ENCODE assay signal across 7 mouse cellular contexts in the genomic region with DNA sequence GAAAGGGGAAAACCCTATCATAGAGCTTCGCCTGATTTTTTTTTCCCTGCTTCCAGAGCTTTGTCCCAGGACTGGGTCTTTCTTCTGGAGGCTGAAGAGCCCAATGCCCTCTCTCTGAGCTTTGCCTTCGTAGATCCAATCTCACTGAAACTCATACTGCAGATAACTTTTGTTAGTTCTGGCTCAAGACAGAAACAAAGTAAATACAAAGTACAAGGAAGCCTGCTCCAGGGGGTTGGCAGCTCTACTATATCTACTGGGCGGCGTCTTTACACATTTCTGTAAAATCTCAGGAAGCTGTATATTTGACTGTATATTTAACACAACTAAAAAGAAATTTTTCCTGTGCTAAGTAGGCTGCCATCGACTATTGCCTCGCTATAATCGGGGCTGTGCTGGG. TPM values are rescaled to one million over a fixed set of nuclear protein-coding genes. Genes with fewer than 3 reads are reported as not detected.
DNase-seq lines count a peak whose midpoint lies in the region; ATAC-seq and TF ChIP-seq lines count a peak whose summit lies in the region.

No protein-coding gene starts in this region.

- H3K27me3 ChIP-seq in lung, embryonic 14.5 days (ENCODE audit: insufficient read depth, low read length) = no peaks in the 10 kb centered on the region
- no peaks in the 10 kb centered on the region for H3K27me3 ChIP-seq in forebrain, embryonic 14.5 days (replicated peaks; ENCODE audit: control insufficient read depth, insufficient read depth, low read length)
- H3K27me3 ChIP-seq in limb, embryonic 14.5 days (ENCODE audit: control insufficient read depth, insufficient read depth, low read length) = no peaks in the 10 kb centered on the region
- H3K27me3 ChIP-seq in small intestine, adult 2 months (ENCODE audit: control insufficient read depth, insufficient read depth, low read length) = no peaks in the 10 kb centered on the region

- no peak overlapping the region for H3K27ac ChIP-seq in lung, embryonic 14.5 days (ENCODE audit: low read depth)
- H3K27ac ChIP-seq in forebrain, embryonic 14.5 days (ENCODE audit: low read depth, low read length) = peak overlapping the region; percentile 77; the same call in 1 of the 2 replicates
- H3K27ac ChIP-seq in limb, embryonic 14.5 days (replicated peaks; ENCODE audit: low read depth, low read length) = no peak overlapping the region
- H3K27ac ChIP-seq in small intestine, adult 2 months (ENCODE audit: insufficient read depth, low read depth, low read length) = no peak overlapping the region

- H3K4me3 ChIP-seq in lung, embryonic 14.5 days (ENCODE audit: low read depth, low read length) = peak overlapping the region; percentile 57
- peak overlapping the region; percentile 65 for H3K4me3 ChIP-seq in forebrain, embryonic 14.5 days (ENCODE audit: low read depth, low read length)
- peak overlapping the region; percentile 61 for H3K4me3 ChIP-seq in limb, embryonic 14.5 days (replicated peaks; ENCODE audit: low read length)
- H3K4me3 ChIP-seq in small intestine, adult 2 months (ENCODE audit: low read depth, low read length) = peak overlapping the region; percentile 80; the same call in 1 of the 2 replicates

- H3K9ac ChIP-seq in lung, embryonic 14.5 days = peak overlapping the region; percentile 66; the same call in 1 of the 2 replicates
- H3K9ac ChIP-seq in forebrain, embryonic 14.5 days (ENCODE audit: low read length) = peak overlapping the region; percentile 90
- peak overlapping the region; percentile 74 for H3K9ac ChIP-seq in limb, embryonic 14.5 days (ENCODE audit: low read depth, low read length, severe bottlenecking)

- 13% methylated on average over 7 of the region's 7 CpGs for WGBS in lung, embryonic 14.5 days
- WGBS in forebrain, embryonic 14.5 days = 15% methylated on average over 7 of the region's 7 CpGs
- 21% methylated on average over 7 of the region's 7 CpGs for WGBS in limb, embryonic 14.5 days
- 9% methylated on average over 7 of the region's 7 CpGs for WGBS in small intestine, adult 2 months

- H3K9me3 ChIP-seq in lung, embryonic 14.5 days (ENCODE audit: low read depth, low read length) = no peaks in the 10 kb centered on the region
- H3K9me3 ChIP-seq in forebrain, embryonic 14.5 days (replicated peaks; ENCODE audit: control insufficient read depth, low read length) = no peaks in the 10 kb centered on the region
- H3K9me3 ChIP-seq in limb, embryonic 14.5 days (ENCODE audit: control insufficient read depth, low read length) = no peaks in the 10 kb centered on the region

- ATAC-seq in lung, embryonic 14.5 days (ENCODE audit: insufficient read depth) = peak; percentile 10; the same call in 1 of the 2 replicates
- ATAC-seq in forebrain, embryonic 14.5 days = no peak
- ATAC-seq in limb, embryonic 14.5 days (ENCODE audit: low FRiP score, low read depth) = no peak
- ATAC-seq in CD4-positive, CD25-positive, alpha-beta regulatory T cell, adult 4 months = no peak

- H3K36me3 ChIP-seq in lung, embryonic 14.5 days (ENCODE audit: insufficient read depth) = no peaks in the 10 kb centered on the region
- H3K36me3 ChIP-seq in forebrain, embryonic 14.5 days (ENCODE audit: control insufficient read depth, insufficient read depth, low read length) = peaks cover 10% of the 10 kb centered on the region; the same call in 1 of the 2 replicates
- no peaks in the 10 kb centered on the region for H3K36me3 ChIP-seq in limb, embryonic 14.5 days (ENCODE audit: control insufficient read depth, insufficient read depth, low read length)
- H3K36me3 ChIP-seq in small intestine, adult 2 months (ENCODE audit: control insufficient read depth, insufficient read depth, low read length) = no peaks in the 10 kb centered on the region

- peak; percentile 19 for DNase-seq in lung, embryonic 14.5 days
- DNase-seq in lung, postnatal 14 days = no peak
- DNase-seq in forebrain, embryonic 14.5 days (ENCODE audit: low spot score) = no peak
- DNase-seq in limb, embryonic 14.5 days (ENCODE audit: low spot score) = no peak
- no peak for DNase-seq in spleen, postnatal 10 days (ENCODE audit: low spot score in 2 of 2)

- no peak for TF ChIP-seq CTCF in lung, embryonic 14.5 days (IDR thresholded peaks at IDR 0.05; ENCODE audit: low read depth)
- TF ChIP-seq CTCF in small intestine, adult 2 months (IDR thresholded peaks at IDR 0.05; ENCODE audit: extremely low read depth, insufficient read length, insufficient replicate concordance, low read depth, low read length) = no peak

- no peak for TF ChIP-seq POLR2A in limb, embryonic 14.5 days (IDR thresholded peaks at IDR 0.05; ENCODE audit: borderline replicate concordance, extremely low read depth, insufficient read depth, insufficient read length)
- TF ChIP-seq POLR2A in small intestine, adult 2 months (IDR thresholded peaks at IDR 0.05; ENCODE audit: low read depth, low read length) = no peak

- 0 out of 2 replicates have a peak, but pooled peaks cover 2% of the 10 kb centered on the region for H3K4me1 ChIP-seq in lung, embryonic 14.5 days (ENCODE audit: insufficient read depth)
- peaks cover 14% of the 10 kb centered on the region for H3K4me1 ChIP-seq in forebrain, embryonic 14.5 days (ENCODE audit: control insufficient read depth, insufficient read depth, low read length)
- H3K4me1 ChIP-seq in limb, embryonic 14.5 days (ENCODE audit: control insufficient read depth, insufficient read depth, low read length) = peaks cover 6% of the 10 kb centered on the region; the same call in 1 of the 2 replicates
- H3K4me1 ChIP-seq in small intestine, adult 2 months (ENCODE audit: control insufficient read depth, insufficient read depth, insufficient read length, low read length) = peaks cover 2% of the 10 kb centered on the region; the same call in 1 of the 2 replicates

- peak overlapping the region; percentile 94 for H3K4me2 ChIP-seq in lung, embryonic 14.5 days
- H3K4me2 ChIP-seq in forebrain, embryonic 14.5 days (ENCODE audit: low read length) = peak overlapping the region; percentile 68
- H3K4me2 ChIP-seq in limb, embryonic 14.5 days (replicated peaks; ENCODE audit: low read depth, low read length, severe bottlenecking) = peak overlapping the region; percentile 90

RNA-seq across cellular contexts. Expression of gene Tmc7, which starts 0.7 kb away (rescaled TPM):
- 1.7 and 2.2 TPM in 2 replicates for polyA plus RNA-seq in lung, embryonic 14.5 days (2014; fragmentation: Nextera tagmentation; extraction: Ambion mirVana)
- polyA plus RNA-seq in forebrain, embryonic 14.5 days (2014; fragmentation: Nextera tagmentation; extraction: Ambion mirVana) = 6.9 and 7.6 TPM in 2 replicates
- polyA plus RNA-seq in limb, embryonic 14.5 days (2012; rRNA removed) = 4.0 and 4.6 TPM in 2 replicates
- 4.4 and 4.5 TPM in 2 replicates for polyA plus RNA-seq in limb, embryonic 14.5 days (2014; fragmentation: Nextera tagmentation; extraction: Ambion mirVana)
- polyA plus RNA-seq in small intestine, adult 2 months (2012; rRNA removed) = 2.1 and 4.9 TPM in 2 replicates
- polyA plus RNA-seq in CD4-positive, CD25-positive, alpha-beta regulatory T cell, adult 4 months (2017; shearing (Covaris generic)) = not detected

RNA-seq across cellular contexts. Expression of gene Tmc5, which starts 13.3 kb away (rescaled TPM):
- 0.08 TPM in 1 of 2 replicates, not detected in the other for polyA plus RNA-seq in lung, embryonic 14.5 days (2014; fragmentation: Nextera tagmentation; extraction: Ambion mirVana)
- polyA plus RNA-seq in forebrain, embryonic 14.5 days (2014; fragmentation: Nextera tagmentation; extraction: Ambion mirVana) = 0.25 and 0.27 TPM in 2 replicates
- polyA plus RNA-seq in limb, embryonic 14.5 days (2012; rRNA removed) = 0.29 and 0.32 TPM in 2 replicates
- 0.15 and 0.37 TPM in 2 replicates for polyA plus RNA-seq in limb, embryonic 14.5 days (2014; fragmentation: Nextera tagmentation; extraction: Ambion mirVana)
- polyA plus RNA-seq in small intestine, adult 2 months (2012; rRNA removed) = 19.6 and 26.4 TPM in 2 replicates
- polyA plus RNA-seq in CD4-positive, CD25-positive, alpha-beta regulatory T cell, adult 4 months (2017; shearing (Covaris generic)) = not detected

RNA-seq across cellular contexts. Expression of gene Coq7, which starts 50.7 kb away (rescaled TPM):
- polyA plus RNA-seq in lung, embryonic 14.5 days (2014; fragmentation: Nextera tagmentation; extraction: Ambion mirVana) = 117 and 132 TPM in 2 replicates
- 90.1 and 114 TPM in 2 replicates for polyA plus RNA-seq in forebrain, embryonic 14.5 days (2014; fragmentation: Nextera tagmentation; extraction: Ambion mirVana)
- 53.0 and 60.3 TPM in 2 replicates for polyA plus RNA-seq in limb, embryonic 14.5 days (2012; rRNA removed)
- polyA plus RNA-seq in limb, embryonic 14.5 days (2014; fragmentation: Nextera tagmentation; extraction: Ambion mirVana) = 90.5 and 97.4 TPM in 2 replicates
- 26.8 and 45.1 TPM in 2 replicates for polyA plus RNA-seq in small intestine, adult 2 months (2012; rRNA removed)
- polyA plus RNA-seq in CD4-positive, CD25-positive, alpha-beta regulatory T cell, adult 4 months (2017; shearing (Covaris generic)) = 10 to 100 TPM; 10.3 to 10.7 TPM

Comparison
In these comparisons a context has a peak if more than half of its experiments do, and no peak if none do; other contexts are left out.
1. RNA of gene Tmc5, which starts 13.3 kb away (polyA plus RNA-seq): 19.6 to 26.4 TPM in small intestine, adult 2 months; 0.15 to 0.37 TPM in limb, embryonic 14.5 days, 0.25 to 0.27 TPM in forebrain, embryonic 14.5 days, 0.08 TPM in lung, embryonic 14.5 days and not detected in CD4-positive, CD25-positive, alpha-beta regulatory T cell, adult 4 months; every median in the first group is over 10 times any median in the second.
2. Peak in every context shown above with its lines, with median percentiles within 50 percentile points of each other: H3K4me2 ChIP-seq, H3K4me3 ChIP-seq and H3K9ac ChIP-seq.